Mouse (Mus musculus): ENCODE data around the gene Stim1. TPM values are rescaled to one million over a fixed set of nuclear protein-coding genes. Genes with fewer than 3 reads are reported as not detected.

The Stim1 gene
- polyA plus RNA-seq, 1 experiment from 2014 or later = 13.6 TPM

GRCm38 (mm10) chr7:102347327-102347726 is 79.7 kb downstream of the Stim1 start:
- 51% methylated on average over 3 of the region's 3 CpGs for WGBS
- H3K27ac ChIP-seq = no peak overlapping the region
- H3K4me1 ChIP-seq = no peaks in the 10 kb centered on the region
- no peaks in the 10 kb centered on the region for H3K27me3 ChIP-seq (replicated peaks)
- no peak overlapping the region for H3K9ac ChIP-seq
- ATAC-seq (ENCODE audit: low FRiP score, low read depth) = no peak
- no peak overlapping the region for H3K4me2 ChIP-seq (replicated peaks)
- no peaks in the 10 kb centered on the region for H3K9me3 ChIP-seq
- no peaks in the 10 kb centered on the region for H3K36me3 ChIP-seq
- no peak overlapping the region for H3K4me3 ChIP-seq

DNA sequence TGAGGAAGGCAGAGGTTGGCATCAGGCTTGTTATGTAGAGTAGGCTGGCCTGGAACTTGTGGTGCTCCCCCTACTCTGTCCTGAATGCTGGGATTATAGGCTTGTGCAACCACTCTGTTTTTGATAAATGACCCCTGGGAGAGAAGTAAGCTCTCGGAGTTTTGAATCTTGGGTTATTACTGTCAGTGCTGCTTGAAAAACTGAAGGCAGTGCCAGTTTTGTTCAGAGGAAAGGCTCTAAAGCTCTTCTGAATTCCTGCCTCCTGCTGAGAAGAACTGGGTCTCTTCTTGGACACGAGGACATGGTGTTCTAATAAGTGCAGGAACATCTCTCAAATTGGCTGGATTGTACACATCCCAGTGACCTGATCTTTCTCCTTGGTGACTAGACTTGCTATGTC is 81.1 kb downstream of the Stim1 start:
- no peaks in the 10 kb centered on the region for H3K36me3 ChIP-seq
- no peak overlapping the region for H3K4me2 ChIP-seq (replicated peaks)
- H3K4me1 ChIP-seq = no peaks in the 10 kb centered on the region
- H3K9ac ChIP-seq = no peak overlapping the region
- H3K4me3 ChIP-seq = no peak overlapping the region
- H3K9me3 ChIP-seq = no peaks in the 10 kb centered on the region
- ATAC-seq (ENCODE audit: low FRiP score, low read depth) = no peak
- WGBS = 63% methylated on average over 2 of the region's 2 CpGs
- H3K27me3 ChIP-seq (replicated peaks) = no peaks in the 10 kb centered on the region
- no peak overlapping the region for H3K27ac ChIP-seq

- Histone ChIP-seq H3K4me1 (no peaks in the 10 kb centered on the region), H3K9me3 (no peaks in the 10 kb centered on the region), H3K27me3 (replicated peaks) (no peaks in the 10 kb centered on the region), H3K27ac (no peak overlapping the region), H3K4me2 (replicated peaks) (no peak overlapping the region), H3K4me3 (no peak overlapping the region), H3K36me3 (no peaks in the 10 kb centered on the region), H3K9ac (no peak overlapping the region)
- no peak for ATAC-seq (ENCODE audit: low FRiP score, low read depth)
- WGBS = 87% methylated on average over 5 of the region's 5 CpGs
Measured at GRCm38 (mm10) chr7:102349236-102349635, 81.6 kb downstream of the Stim1 start.

GRCm38 (mm10) chr7:102353420-102353819 is 85.8 kb downstream of the Stim1 start:
- H3K9ac ChIP-seq = no peak overlapping the region
- no peak overlapping the region for H3K4me2 ChIP-seq (replicated peaks)
- no peaks in the 10 kb centered on the region for H3K36me3 ChIP-seq
- H3K4me1 ChIP-seq = no peaks in the 10 kb centered on the region
- no peak overlapping the region for H3K4me3 ChIP-seq
- H3K27ac ChIP-seq = no peak overlapping the region
- no peak for ATAC-seq (ENCODE audit: low FRiP score, low read depth)
- no peaks in the 10 kb centered on the region for H3K9me3 ChIP-seq
- WGBS = 65% methylated on average over 1 of the region's 1 CpGs
- H3K27me3 ChIP-seq (replicated peaks) = no peaks in the 10 kb centered on the region

GRCm38 (mm10) chr7:102358124-102358523 is 90.5 kb downstream of the Stim1 start:
- H3K4me2 ChIP-seq (replicated peaks) = no peak overlapping the region
- H3K4me1 ChIP-seq = no peaks in the 10 kb centered on the region
- no peaks in the 10 kb centered on the region for H3K36me3 ChIP-seq
- no peaks in the 10 kb centered on the region for H3K27me3 ChIP-seq (replicated peaks)
- WGBS = 91% methylated on average over 3 of the region's 3 CpGs
- no peak overlapping the region for H3K9ac ChIP-seq
- H3K4me3 ChIP-seq = no peak overlapping the region
- H3K27ac ChIP-seq = no peak overlapping the region
- ATAC-seq (ENCODE audit: low FRiP score, low read depth) = no peak
- no peaks in the 10 kb centered on the region for H3K9me3 ChIP-seq

- no peak for ATAC-seq (ENCODE audit: low FRiP score, low read depth)
- WGBS = 62% methylated on average over 2 of the region's 2 CpGs
- Histone ChIP-seq H3K4me1 (no peaks in the 10 kb centered on the region), H3K4me2 (replicated peaks) (no peak overlapping the region), H3K27ac (no peak overlapping the region), H3K9me3 (no peaks in the 10 kb centered on the region), H3K9ac (no peak overlapping the region), H3K36me3 (no peaks in the 10 kb centered on the region), H3K4me3 (no peak overlapping the region), H3K27me3 (replicated peaks) (no peaks in the 10 kb centered on the region)
Measured at GRCm38 (mm10) chr7:102361297-102361696, 93.7 kb downstream of the Stim1 start.

- no peaks in the 10 kb centered on the region for H3K36me3 ChIP-seq
- no peak overlapping the region for H3K4me3 ChIP-seq
- H3K9me3 ChIP-seq = no peaks in the 10 kb centered on the region
- no peak overlapping the region for H3K27ac ChIP-seq
- H3K4me2 ChIP-seq (replicated peaks) = no peak overlapping the region
- H3K27me3 ChIP-seq (replicated peaks) = no peaks in the 10 kb centered on the region
- 89% methylated on average over 1 of the region's 1 CpGs for WGBS
- H3K9ac ChIP-seq = no peak overlapping the region
- H3K4me1 ChIP-seq = no peaks in the 10 kb centered on the region
- no peak for ATAC-seq (ENCODE audit: low FRiP score, low read depth)
Measured at GRCm38 (mm10) chr7:102363853-102364252, 96.2 kb downstream of the Stim1 start.

- H3K4me2 ChIP-seq (replicated peaks) = no peak overlapping the region
- H3K27ac ChIP-seq = no peak overlapping the region
- H3K27me3 ChIP-seq (replicated peaks) = no peaks in the 10 kb centered on the region
- H3K4me3 ChIP-seq = no peak overlapping the region
- no peak for ATAC-seq (ENCODE audit: low FRiP score, low read depth)
- H3K9ac ChIP-seq = no peak overlapping the region
- H3K36me3 ChIP-seq = no peaks in the 10 kb centered on the region
- no peaks in the 10 kb centered on the region for H3K4me1 ChIP-seq
- H3K9me3 ChIP-seq = no peaks in the 10 kb centered on the region
- WGBS = 44% methylated on average over 4 of the region's 4 CpGs
Measured at GRCm38 (mm10) chr7:102369661-102370060, 102.1 kb downstream of the Stim1 start.

DNA sequence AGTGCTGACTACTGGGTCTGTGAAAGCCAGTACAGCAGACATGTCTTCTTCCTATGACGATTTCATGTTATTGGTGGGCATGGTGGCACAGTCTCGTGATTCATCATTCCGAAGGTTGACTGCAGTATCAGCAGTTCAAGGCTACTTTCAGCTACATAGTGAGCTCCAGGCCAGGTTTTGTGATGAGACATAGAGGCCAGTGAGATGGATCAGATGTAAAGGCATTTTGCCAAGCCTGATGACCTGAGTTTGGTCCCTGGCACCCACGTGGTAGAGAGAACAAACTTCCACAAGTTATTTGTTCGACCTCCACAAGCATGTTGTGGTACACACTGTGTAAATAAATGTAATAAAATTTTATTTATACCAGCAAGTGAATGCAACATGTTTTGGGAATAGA is 102.9 kb downstream of the Stim1 start:
- Histone ChIP-seq H3K4me1 (no peaks in the 10 kb centered on the region), H3K27me3 (replicated peaks) (no peaks in the 10 kb centered on the region), H3K9me3 (no peaks in the 10 kb centered on the region), H3K9ac (no peak overlapping the region), H3K27ac (no peak overlapping the region), H3K36me3 (no peaks in the 10 kb centered on the region), H3K4me2 (replicated peaks) (no peak overlapping the region), H3K4me3 (no peak overlapping the region)
- no peak for ATAC-seq (ENCODE audit: low FRiP score, low read depth)
- 90% methylated on average over 5 of the region's 5 CpGs for WGBS

DNA sequence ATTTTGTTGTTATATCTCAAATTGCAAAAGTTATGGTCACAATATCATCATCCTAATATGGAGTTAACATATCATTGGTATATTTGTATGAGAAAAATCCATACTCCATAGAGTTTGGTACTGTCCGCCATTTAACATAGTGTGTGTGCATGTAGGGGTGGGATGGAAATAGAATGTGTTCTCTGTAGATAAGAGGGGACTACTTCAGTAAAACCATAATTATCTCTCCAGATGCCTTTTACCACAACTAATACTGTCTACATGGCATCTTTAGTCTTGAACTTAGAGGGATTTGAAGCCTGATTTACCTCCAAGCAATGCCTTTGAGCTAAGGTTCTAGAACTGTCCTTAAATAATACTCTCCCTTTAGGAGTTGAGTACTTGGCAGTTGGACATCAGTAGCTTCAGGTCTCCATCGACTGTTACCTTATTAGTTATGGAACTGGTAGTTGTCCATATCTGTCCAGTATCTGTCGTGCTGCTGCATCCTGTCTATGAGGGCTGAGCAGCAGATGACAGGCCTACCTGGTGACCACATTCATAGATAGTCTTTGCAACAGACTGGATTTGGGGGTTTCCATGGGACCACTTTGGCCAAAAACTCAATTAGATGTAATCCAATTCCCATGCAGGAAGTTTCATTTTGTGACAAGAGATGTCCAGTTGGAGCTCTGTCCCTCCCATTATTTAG is 105.9 kb downstream of the Stim1 start:
- WGBS = 94% methylated on average over 3 of the region's 3 CpGs
- Histone ChIP-seq H3K9ac (no peak overlapping the region), H3K27me3 (replicated peaks) (no peaks in the 10 kb centered on the region), H3K4me3 (no peak overlapping the region), H3K27ac (no peak overlapping the region), H3K4me2 (replicated peaks) (no peak overlapping the region), H3K36me3 (no peaks in the 10 kb centered on the region), H3K9me3 (no peaks in the 10 kb centered on the region), H3K4me1 (no peaks in the 10 kb centered on the region)
- no peak for ATAC-seq (ENCODE audit: low FRiP score, low read depth)

- Histone ChIP-seq H3K36me3 (no peaks in the 10 kb centered on the region), H3K4me2 (replicated peaks) (no peak overlapping the region), H3K9me3 (no peaks in the 10 kb centered on the region), H3K27me3 (replicated peaks) (no peaks in the 10 kb centered on the region), H3K4me1 (no peaks in the 10 kb centered on the region), H3K4me3 (no peak overlapping the region), H3K27ac (no peak overlapping the region), H3K9ac (no peak overlapping the region)
- WGBS = 90% methylated on average over 7 of the region's 7 CpGs
- no peak for ATAC-seq (ENCODE audit: low FRiP score, low read depth)
Measured at GRCm38 (mm10) chr7:102383221-102383620, 115.6 kb downstream of the Stim1 start.

GRCm38 (mm10) chr7:102385973-102386372 is 118.4 kb downstream of the Stim1 start:
- no peaks in the 10 kb centered on the region for H3K36me3 ChIP-seq
- no peak for ATAC-seq (ENCODE audit: low FRiP score, low read depth)
- H3K4me2 ChIP-seq (replicated peaks) = no peak overlapping the region
- 94% methylated on average over 3 of the region's 3 CpGs for WGBS
- no peaks in the 10 kb centered on the region for H3K9me3 ChIP-seq
- H3K4me1 ChIP-seq = no peaks in the 10 kb centered on the region
- no peaks in the 10 kb centered on the region for H3K27me3 ChIP-seq (replicated peaks)
- H3K4me3 ChIP-seq = no peak overlapping the region
- no peak overlapping the region for H3K9ac ChIP-seq
- no peak overlapping the region for H3K27ac ChIP-seq

DNA sequence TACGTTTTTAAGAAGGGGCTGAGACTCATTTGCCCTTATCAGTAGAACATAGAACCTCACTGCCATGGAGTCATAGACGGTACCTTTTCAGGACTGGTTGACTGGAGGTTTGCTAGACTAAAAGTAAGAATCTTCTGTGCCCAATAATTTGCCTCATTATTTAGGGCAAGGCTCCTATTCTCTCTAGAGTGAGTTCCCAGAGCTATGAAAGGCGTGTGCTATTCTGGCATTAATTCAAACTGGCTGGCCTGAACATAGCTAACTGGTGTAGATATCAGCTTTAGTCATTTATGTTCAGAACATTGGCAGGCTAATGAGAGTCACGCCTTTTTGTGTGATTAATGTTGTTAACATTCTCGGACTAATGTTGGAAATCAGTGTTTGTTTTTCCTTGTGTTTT is 121.5 kb downstream of the Stim1 start:
- no peaks in the 10 kb centered on the region for H3K27me3 ChIP-seq (replicated peaks)
- no peak overlapping the region for H3K27ac ChIP-seq
- no peaks in the 10 kb centered on the region for H3K4me1 ChIP-seq
- H3K9me3 ChIP-seq = no peaks in the 10 kb centered on the region
- 87% methylated on average over 5 of the region's 5 CpGs for WGBS
- no peaks in the 10 kb centered on the region for H3K36me3 ChIP-seq
- no peak overlapping the region for H3K4me2 ChIP-seq (replicated peaks)
- ATAC-seq (ENCODE audit: low FRiP score, low read depth) = no peak
- no peak overlapping the region for H3K4me3 ChIP-seq
- no peak overlapping the region for H3K9ac ChIP-seq
